Mouse (Mus musculus) intestine, embryonic 16.5 days (tissue): ENCODE results near the gene Igf2bp3. TPM values are rescaled to one million over a fixed set of nuclear protein-coding genes. Genes with fewer than 3 reads are reported as not detected.

Experiments used
- ATAC-seq: fragments of 200-750 bp; cut with Nextera tagmentation; 2 replicates; pipeline ENCODE4 v1.8.0; 2017; ENCODE audit warnings: moderate TSS enrichment, moderate library complexity
- H3K27ac ChIP-seq: fragments of 300-500 bp; sonication (generic); 2 replicates; pipeline ENCODE4 v1.5.1; 2014; ENCODE audit warnings: mild to moderate bottlenecking, low read length
- H3K27me3 ChIP-seq: fragments of 300-500 bp; sonication (generic); replicated peaks from 2 replicates; pipeline ENCODE4 v1.6.1; 2014; ENCODE audit warnings: low read length, control low read depth, mixed read lengths; ENCODE audit not compliant: control insufficient read depth, insufficient read depth
- H3K36me3 ChIP-seq: fragments of 300-500 bp; sonication (generic); 2 replicates; pipeline ENCODE4 v1.6.1; 2014; ENCODE audit warnings: low read length, control low read depth; ENCODE audit not compliant: control insufficient read depth, insufficient read depth
- H3K4me1 ChIP-seq: fragments of 300-500 bp; sonication (generic); 2 replicates; pipeline ENCODE4 v1.6.1; 2014; ENCODE audit warnings: low read length, control low read depth, mixed read lengths; ENCODE audit not compliant: control insufficient read depth, insufficient read depth
- H3K4me2 ChIP-seq: fragments of 300-500 bp; sonication (generic); 2 replicates; pipeline ENCODE4 v1.6.1; 2014; ENCODE audit warnings: low read depth, low read length, control low read depth
- H3K4me3 ChIP-seq: fragments of 300-500 bp; sonication (generic); 2 replicates; pipeline ENCODE4 v1.5.1; 2014; ENCODE audit warnings: mild to moderate bottlenecking, low read length
- H3K9ac ChIP-seq: fragments of 300-500 bp; sonication (generic); 2 replicates; pipeline ENCODE4 v1.6.1; 2014; ENCODE audit warnings: low read depth, low read length
- H3K9me3 ChIP-seq: fragments of 300-500 bp; sonication (generic); 2 replicates; pipeline ENCODE4 v1.6.1; 2016; ENCODE audit warnings: low read length, control low read depth; ENCODE audit not compliant: control insufficient read depth
- WGBS: fragments of 180-500 bp; shearing (Covaris S2); extraction: QIAGEN DNeasy Blood & Tissue Kit; methylation state at CpG from one replicate; pipeline ENCODE4 v1.1.7; 2014; 5-methylcytosine and 5-hydroxymethylcytosine counted together
- polyA plus RNA-seq: library from polyadenylated mRNA; unstranded; fragments of >200 nt; fragmentation: Nextera tagmentation; extraction: Ambion mirVana; gene quantifications from 2 replicates; pipeline ENCODE4 v1.2.1, GENCODE M21; 2015

The Igf2bp3 gene
- polyA plus RNA-seq, 1 experiment from 2014 or later, result 78.7 TPM

- Histone ChIP-seq H3K9ac (no peak overlapping the region), H3K4me2 (no peak overlapping the region), H3K27ac (no peak overlapping the region), H3K27me3 (no peaks in the 10 kb centered on the region), H3K36me3 (no peaks in the 10 kb centered on the region), H3K4me1 (peaks cover 24% of the 10 kb centered on the region), H3K9me3 (no peaks in the 10 kb centered on the region), H3K4me3 (no peak overlapping the region)
- no peak for ATAC-seq
- WGBS, result 81% methylated on average over 8 of the region's 8 CpGs
Observed at GRCm38 (mm10) chr6:49166318-49166717, 48.4 kb downstream of the Igf2bp3 start.

DNA sequence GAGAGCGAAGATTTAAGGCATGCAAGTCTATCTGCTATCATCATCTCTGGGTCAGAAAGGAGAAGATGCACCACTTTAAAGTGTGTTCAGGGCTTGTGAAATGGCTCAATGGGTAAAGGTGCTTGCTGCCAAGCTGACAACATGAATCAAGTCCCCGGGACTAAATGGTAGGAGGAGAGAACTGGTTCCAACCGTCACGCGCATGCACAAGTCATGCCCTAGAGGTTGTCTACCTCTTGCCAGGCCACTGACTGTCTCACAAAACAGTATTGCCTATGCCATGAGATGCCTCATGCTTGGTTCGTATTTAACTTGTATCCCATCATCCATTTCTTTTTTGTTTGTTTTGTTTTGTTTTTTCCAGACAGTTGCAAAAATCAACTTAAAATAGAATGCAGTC is 48.9 kb downstream of the Igf2bp3 start:
- H3K4me3 ChIP-seq, result no peak overlapping the region
- no peak overlapping the region for H3K9ac ChIP-seq
- no peak overlapping the region for H3K27ac ChIP-seq
- ATAC-seq, result no peak
- peaks cover 24% of the 10 kb centered on the region for H3K4me1 ChIP-seq
- no peaks in the 10 kb centered on the region for H3K27me3 ChIP-seq
- no peaks in the 10 kb centered on the region for H3K9me3 ChIP-seq
- no peak overlapping the region for H3K4me2 ChIP-seq
- 86% methylated on average over 6 of the region's 6 CpGs for WGBS
- no peaks in the 10 kb centered on the region for H3K36me3 ChIP-seq

DNA sequence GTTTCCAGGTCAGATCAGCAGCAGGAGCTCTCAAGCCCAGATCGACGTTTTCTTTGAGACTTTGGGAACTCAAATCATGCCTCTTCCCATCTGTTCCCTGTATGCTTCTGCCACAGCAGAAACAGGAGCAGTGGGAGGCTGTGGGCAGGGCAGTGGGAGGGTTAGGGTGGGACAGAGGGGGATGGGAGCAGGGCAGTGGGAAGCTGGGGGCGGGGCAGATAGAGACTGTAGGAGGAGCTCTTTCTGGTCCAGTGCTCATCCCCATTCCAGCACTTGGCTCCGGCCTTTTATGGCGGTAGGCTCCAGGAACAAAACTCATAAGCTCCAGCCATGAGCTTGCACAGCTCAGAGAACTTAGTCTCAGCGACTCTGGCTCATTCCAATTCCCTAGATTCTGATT is 49.7 kb downstream of the Igf2bp3 start:
- Histone ChIP-seq H3K9me3 (no peaks in the 10 kb centered on the region), H3K4me2 (no peak overlapping the region), H3K9ac (no peak overlapping the region), H3K36me3 (no peaks in the 10 kb centered on the region), H3K27me3 (no peaks in the 10 kb centered on the region), H3K4me1 (peaks cover 27% of the 10 kb centered on the region), H3K4me3 (no peak overlapping the region), H3K27ac (no peak overlapping the region)
- 39% methylated on average over 6 of the region's 6 CpGs for WGBS
- ATAC-seq, result peak; percentile 34

DNA sequence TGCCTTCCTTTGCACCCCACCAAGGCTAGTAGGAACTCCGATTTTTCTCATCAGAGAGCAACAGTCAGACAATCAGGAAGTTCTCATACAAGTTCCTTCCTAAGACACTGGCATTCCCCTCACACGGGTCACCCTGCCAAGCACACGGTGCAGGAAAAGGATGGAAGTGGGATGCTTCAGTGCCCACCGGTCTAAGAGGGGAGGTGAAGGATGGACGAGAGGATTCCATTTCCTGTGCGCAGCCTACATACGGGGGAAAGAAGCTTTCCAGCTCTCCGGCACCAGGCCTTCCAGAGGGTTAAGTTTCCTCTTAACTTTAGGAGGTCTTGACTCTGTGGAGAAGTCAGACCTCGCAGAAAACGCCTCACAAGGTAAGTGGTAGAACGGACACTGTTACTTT is 50.1 kb downstream of the Igf2bp3 start:
- peaks cover 30% of the 10 kb centered on the region for H3K4me1 ChIP-seq
- H3K9ac ChIP-seq, result no peak overlapping the region
- no peaks in the 10 kb centered on the region for H3K27me3 ChIP-seq
- H3K27ac ChIP-seq, result no peak overlapping the region
- H3K4me2 ChIP-seq, result no peak overlapping the region
- H3K36me3 ChIP-seq, result no peaks in the 10 kb centered on the region
- 74% methylated on average over 11 of the region's 11 CpGs for WGBS
- ATAC-seq, result no peak
- H3K4me3 ChIP-seq, result no peak overlapping the region
- no peaks in the 10 kb centered on the region for H3K9me3 ChIP-seq

- Histone ChIP-seq H3K9me3 (no peaks in the 10 kb centered on the region), H3K36me3 (no peaks in the 10 kb centered on the region), H3K9ac (no peak overlapping the region), H3K27me3 (no peaks in the 10 kb centered on the region), H3K27ac (no peak overlapping the region), H3K4me3 (no peak overlapping the region), H3K4me2 (no peak overlapping the region), H3K4me1 (peaks cover 29% of the 10 kb centered on the region)
- no peak for ATAC-seq
- WGBS, result 61% methylated on average over 2 of the region's 2 CpGs
Observed at GRCm38 (mm10) chr6:49159971-49160370, 54.8 kb downstream of the Igf2bp3 start.

- Histone ChIP-seq H3K4me2 (no peak overlapping the region), H3K4me3 (no peak overlapping the region), H3K27ac (no peak overlapping the region), H3K9me3 (no peaks in the 10 kb centered on the region), H3K9ac (no peak overlapping the region), H3K4me1 (peaks cover 26% of the 10 kb centered on the region), H3K27me3 (no peaks in the 10 kb centered on the region), H3K36me3 (no peaks in the 10 kb centered on the region)
- 85% methylated on average over 3 of the region's 3 CpGs for WGBS
- ATAC-seq, result no peak
Observed at GRCm38 (mm10) chr6:49156826-49157175, 58.0 kb downstream of the Igf2bp3 start.

DNA sequence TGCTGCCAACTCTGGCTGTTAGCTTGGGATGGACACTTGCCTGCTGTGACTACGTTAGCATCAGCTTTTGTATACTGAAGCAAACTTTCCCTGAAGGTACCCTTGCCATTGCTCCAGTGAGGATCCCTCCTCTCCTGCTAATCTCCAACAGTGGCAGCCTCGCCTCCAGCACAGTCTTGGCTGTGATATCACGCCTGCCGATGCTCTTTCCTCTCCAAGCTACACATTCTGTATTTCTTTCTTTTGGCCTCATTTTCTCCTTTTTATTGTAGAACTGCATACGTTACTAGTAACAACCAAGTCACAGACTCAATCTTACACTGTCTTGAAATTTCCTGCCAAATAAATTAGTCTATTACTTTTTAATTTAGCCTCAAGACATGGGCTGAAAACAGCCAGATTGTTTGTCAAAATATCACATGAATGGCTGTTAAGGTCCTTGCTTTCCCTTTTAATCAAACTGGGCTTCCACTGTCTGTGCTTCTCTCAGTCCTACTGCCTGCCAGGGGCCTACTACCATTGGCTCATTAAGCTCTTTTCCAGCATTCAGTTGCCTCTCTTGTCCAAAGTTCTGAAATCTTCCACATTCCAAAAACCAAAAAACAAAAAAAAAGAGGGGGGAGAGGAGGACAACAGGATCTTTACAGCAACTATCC is 58.5 kb downstream of the Igf2bp3 start:
- WGBS, result 84% methylated on average over 5 of the region's 5 CpGs
- H3K4me1 ChIP-seq, result peaks cover 27% of the 10 kb centered on the region
- no peaks in the 10 kb centered on the region for H3K9me3 ChIP-seq
- H3K4me3 ChIP-seq, result no peak overlapping the region
- H3K9ac ChIP-seq, result no peak overlapping the region
- H3K27me3 ChIP-seq, result no peaks in the 10 kb centered on the region
- H3K4me2 ChIP-seq, result no peak overlapping the region
- ATAC-seq, result no peak
- H3K36me3 ChIP-seq, result no peaks in the 10 kb centered on the region
- no peak overlapping the region for H3K27ac ChIP-seq

- ATAC-seq, result no peak
- WGBS, result 63% methylated on average over 4 of the region's 4 CpGs
Observed at GRCm38 (mm10) chr6:49151465-49151864, 63.3 kb downstream of the Igf2bp3 start.

GRCm38 (mm10) chr6:49150349-49151229 is 64.2 kb downstream of the Igf2bp3 start:
- WGBS, result 56% methylated on average over 9 of the region's 9 CpGs
- H3K9ac ChIP-seq, result peak overlapping the region; percentile 40; the same call in 1 of the 2 replicates
- no peaks in the 10 kb centered on the region for H3K27me3 ChIP-seq
- H3K4me1 ChIP-seq, result peaks cover 29% of the 10 kb centered on the region
- peak overlapping the region; percentile 7; the same call in 1 of the 2 replicates for H3K4me3 ChIP-seq
- H3K27ac ChIP-seq, result peak overlapping the region; percentile 97
- H3K9me3 ChIP-seq, result no peaks in the 10 kb centered on the region
- ATAC-seq, result peak; percentile 68
- peak overlapping the region; percentile 49 for H3K4me2 ChIP-seq
- H3K36me3 ChIP-seq, result no peaks in the 10 kb centered on the region

More at GRCm38 (mm10) chr6:49151465-49151864, 63.3 kb downstream of the Igf2bp3 start:
- H3K9ac ChIP-seq, result 0 out of 2 replicates have a peak overlapping the region, but pooled peaks have one; percentile 38
- H3K4me3 ChIP-seq, result no peak overlapping the region
- H3K4me2 ChIP-seq, result no peak overlapping the region
- peaks cover 24% of the 10 kb centered on the region for H3K4me1 ChIP-seq
- no peaks in the 10 kb centered on the region for H3K27me3 ChIP-seq
- H3K36me3 ChIP-seq, result no peaks in the 10 kb centered on the region
- no peaks in the 10 kb centered on the region for H3K9me3 ChIP-seq
- H3K27ac ChIP-seq, result peak overlapping the region; percentile 97
